Mouse (Mus musculus) CH12F3 (cell line): ENCODE measurements around the gene Sirt6.

ENCODE experiments used
- in situ Hi-C: fragments of 300-500 bp; cut with MboI; formaldehyde crosslinking; loops from 2 replicates; pipeline ENCODE4 v1.14.3; 2020; ENCODE audit warnings: low sequenced_read_pairs

Gene Sirt6

DNA sequence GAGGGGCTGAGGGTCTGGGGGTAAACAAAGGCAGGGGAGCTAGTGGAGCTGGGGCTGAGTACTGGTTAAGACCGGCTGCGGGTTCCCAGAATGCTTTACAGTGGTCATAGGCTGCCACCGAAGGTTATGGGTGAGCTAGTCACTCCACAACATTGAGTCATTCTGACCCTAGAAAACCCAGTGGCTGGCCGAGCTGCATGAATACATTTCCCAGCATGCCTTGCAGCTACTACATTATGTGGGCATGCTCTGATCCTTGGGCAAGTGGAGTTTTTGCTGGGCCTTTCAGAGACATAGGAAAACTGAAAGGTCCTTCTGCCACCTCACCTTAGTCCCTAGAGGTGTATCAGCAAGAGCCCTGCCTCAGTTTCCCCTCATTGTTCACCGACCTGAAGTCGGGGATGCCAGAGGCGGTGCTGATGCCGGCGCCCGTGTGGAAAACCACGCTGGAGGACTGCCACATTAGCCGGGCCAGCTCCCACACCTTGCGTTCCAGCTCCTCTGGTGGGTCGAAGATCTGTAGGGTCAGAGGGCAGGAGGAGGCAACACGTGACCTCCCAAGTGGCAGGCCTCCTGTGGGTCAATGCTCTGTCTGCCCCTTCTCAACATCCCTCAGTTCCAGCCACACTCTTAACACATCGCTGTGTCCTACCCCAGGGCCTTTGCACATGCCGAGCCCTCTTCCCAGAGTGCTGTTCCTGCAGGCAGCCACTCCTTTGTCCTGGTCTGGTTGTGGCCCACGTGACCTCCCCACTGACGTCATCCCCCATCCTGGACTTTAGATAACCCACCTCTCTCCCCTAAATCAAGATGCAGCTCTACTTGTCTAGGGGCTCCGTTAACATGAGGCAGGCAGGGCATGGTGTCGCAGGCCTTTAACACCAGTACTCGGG, 1.2 kb downstream of the Sirt6 start:
- in situ Hi-C loops: no loop called here

DNA sequence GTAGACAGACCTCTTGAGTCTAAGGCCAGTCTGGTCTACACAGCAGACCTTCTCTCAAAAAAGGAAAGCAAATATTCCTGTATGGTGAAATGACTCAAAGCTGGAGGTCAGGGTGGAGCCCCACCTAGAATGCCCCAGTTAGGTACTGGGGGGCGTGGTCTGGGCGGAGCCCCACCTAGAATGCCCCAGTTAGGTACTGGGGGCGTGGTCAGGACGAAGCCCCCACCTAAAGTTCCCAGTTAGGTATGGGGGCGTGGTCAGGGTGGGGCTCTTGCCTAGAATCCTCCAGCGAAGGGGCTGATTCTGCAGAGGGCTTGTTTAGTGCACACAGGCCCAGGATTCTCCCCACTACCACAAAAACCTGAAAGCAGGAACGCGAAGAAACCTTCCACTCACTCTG, 4.2 kb downstream of the Sirt6 start:
- in situ Hi-C loops: no loop called here

DNA sequence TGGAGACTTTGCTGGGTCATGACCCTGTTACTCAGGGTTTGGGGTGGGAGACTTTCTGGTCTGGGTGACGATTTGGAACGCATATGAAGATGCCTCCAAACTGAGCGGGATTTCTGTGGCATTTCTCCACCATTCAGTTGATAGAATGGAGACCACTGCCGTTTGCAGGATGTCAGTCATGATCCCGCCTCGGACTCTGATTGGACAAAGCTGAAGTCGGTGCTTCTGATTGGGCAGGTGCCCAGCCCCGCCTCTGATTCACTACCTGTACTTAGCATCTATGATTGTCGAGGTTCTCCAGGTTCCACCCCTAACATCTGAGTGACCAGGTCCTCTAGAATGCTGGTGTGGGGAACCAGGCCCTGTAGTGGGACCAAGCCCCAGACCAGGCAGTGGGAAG, 6.8 kb downstream of the Sirt6 start:
- in situ Hi-C loops: no loop called here

DNA sequence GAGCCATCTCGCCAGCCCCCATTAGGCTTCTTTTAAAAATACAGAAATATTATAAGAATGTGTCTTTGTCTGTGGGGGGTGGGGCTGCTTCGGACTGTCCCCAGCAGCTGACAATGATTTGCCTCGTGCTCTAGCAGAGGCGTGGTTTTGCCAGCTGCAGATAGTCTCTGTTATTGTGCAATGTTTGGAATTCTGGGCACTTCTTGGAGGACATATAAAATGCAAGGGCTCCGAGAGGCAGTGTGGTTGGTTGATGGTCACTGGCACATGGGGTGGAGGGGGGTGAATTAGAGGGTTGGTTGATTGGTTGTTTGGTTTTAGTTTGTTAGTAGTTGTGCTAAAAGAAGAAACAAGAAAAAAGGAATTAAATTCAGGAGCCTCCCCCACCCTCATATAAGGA, 7.6 kb downstream of the Sirt6 start:
- in situ Hi-C loops: no loop called here

DNA sequence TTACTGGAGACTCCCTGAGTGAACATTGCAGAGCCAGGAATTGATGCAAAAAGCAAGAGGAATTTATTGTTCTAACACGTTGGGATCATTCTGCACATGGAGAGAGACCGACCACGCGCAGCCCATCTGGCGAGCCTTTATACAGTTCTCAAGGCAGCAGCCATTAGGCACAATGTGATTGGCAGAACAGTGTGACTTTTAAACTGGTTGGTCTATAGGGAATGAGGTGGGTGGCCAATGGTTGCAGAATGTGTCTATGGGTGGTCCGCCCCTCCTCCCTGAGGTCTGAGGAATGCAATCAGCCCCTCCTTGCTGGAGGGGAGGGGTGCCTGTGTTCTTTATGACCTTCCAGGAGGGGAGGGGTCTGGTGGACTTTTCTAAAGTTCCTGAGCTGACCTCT, 12.1 kb downstream of the Sirt6 start:
- in situ Hi-C loops: no loop called here

DNA sequence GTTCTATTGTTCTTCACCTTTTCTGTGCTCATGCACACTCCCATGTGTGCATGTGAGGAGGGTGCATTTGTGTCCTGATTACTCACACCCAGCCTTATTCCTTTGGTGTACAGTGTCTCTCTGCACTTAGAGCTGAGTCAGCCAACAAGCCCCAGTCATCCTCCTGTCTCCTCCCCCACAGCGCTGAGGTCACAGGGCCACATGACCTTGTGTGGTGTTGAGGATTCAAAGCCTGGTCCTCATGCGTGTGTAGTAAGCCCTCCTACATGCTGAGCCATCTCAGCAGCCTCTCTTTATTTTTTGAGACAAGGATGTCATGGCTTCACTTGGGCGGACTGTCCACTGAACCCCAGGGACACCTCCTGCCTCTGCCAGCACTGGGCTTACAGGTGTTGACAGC, 14.8 kb downstream of the Sirt6 start:
- in situ Hi-C loops: no loop called here

DNA sequence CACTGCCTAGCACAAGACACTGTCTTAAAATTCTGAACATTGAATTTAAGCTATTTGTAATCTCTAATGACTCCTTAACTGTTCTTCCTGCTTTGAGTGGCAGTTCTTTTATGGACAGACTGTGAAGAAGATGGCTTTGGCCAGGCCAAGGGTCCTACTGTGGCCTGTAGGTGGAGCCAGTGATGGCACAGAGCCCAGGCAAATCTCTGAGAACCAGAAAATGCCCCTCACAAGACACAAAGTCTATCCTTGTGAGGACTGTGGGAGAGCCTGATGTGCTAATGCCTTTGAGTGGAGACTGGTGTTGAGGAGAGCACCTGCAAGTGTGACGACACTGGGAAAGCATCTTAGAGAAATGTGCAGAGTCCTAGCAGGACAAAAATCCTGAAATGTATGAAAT, 19.3 kb downstream of the Sirt6 start:
- in situ Hi-C loops: no loop called here

DNA sequence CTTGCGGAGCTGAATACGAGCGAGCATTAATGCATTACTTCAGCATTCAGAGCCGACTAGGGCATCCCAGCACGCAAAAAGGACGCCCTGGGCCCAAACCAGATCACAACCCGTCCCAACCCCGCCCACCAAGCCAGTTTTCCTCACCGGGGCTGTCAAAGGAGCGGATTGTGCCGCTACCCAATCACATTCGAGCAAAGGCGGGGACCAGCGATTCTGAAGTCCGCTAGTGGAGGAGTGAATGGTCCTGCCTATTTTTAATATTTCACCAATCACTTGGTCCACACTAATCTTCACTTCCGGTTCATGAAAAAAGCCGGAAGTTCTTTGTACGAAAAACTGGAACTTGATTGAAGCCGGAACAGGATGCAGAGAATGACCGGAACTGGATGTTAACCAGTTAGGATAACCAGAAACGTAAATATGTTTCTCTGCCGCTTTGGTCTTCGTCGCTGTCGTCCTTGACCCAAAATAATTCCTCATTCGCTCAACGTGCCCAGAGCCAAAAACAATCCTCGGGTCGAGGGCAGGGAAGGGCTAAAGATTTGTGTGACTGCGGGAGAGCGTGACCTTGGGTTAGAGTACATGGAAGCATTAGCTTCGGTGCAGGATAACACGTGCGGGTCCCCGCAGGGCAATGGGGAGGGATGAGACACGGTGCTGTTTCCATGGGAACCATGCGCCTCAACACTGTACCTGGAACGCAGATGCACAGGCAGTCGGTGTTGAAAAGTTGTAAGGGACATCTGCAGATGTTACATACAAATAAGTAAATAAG, 21.4 kb downstream of the Sirt6 start, which contains the start of gene BC025920:
TSS of gene BC025920 (plus strand) at position 297 of the 778 bp plus-strand sequence.
- in situ Hi-C loops: no loop called here

DNA sequence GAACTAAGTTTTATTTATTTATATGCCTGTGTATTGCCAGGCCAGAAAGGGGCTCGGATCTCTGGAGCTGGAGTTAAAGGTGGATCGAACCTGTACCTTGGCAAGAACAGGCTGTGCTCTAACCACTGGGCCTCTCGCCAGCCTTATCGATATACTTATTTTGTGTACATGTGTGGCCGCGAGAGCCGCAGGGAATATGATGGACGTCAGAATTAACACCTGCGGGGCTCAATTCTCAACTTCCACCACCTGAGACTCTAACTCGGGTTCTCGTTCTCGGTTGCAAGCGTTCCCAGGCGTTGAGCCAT, 22.0 kb downstream of the Sirt6 start:
- in situ Hi-C loops: no loop called here

DNA sequence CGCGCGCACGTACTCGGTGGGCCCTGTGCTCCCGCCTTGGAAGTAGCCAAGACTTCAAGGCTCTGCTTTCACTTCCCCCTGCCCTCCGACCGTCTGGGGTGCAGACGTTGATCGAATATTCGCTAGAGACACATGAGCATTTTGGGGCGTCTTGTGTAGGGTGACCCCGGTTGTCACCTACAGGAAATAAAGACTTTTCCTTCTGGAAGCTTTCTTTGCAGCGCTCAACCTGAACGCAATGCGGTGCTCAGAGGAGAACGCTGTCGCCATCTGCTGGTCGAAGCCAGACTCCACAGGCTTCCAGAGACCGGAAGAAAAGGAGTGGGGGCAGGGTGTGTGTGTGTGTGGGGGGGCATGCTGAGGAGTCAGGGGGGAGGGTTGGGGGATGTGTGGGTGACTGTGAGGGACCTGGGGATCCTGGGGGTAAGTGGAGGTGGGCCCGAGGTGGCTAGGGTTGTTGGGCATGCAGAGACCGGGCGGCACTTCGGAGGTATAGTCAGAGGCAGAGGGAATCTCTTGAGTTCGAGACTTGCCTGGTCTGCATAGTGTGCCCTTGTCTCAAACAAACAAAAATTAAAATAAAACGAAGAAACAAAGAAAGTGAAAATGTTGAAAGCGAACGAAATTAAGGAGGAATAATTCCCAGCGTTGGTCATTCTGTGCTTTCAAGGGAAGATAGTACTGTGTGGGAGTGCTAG, 22.5 kb downstream of the Sirt6 start:
- in situ Hi-C loops: no loop called here

DNA sequence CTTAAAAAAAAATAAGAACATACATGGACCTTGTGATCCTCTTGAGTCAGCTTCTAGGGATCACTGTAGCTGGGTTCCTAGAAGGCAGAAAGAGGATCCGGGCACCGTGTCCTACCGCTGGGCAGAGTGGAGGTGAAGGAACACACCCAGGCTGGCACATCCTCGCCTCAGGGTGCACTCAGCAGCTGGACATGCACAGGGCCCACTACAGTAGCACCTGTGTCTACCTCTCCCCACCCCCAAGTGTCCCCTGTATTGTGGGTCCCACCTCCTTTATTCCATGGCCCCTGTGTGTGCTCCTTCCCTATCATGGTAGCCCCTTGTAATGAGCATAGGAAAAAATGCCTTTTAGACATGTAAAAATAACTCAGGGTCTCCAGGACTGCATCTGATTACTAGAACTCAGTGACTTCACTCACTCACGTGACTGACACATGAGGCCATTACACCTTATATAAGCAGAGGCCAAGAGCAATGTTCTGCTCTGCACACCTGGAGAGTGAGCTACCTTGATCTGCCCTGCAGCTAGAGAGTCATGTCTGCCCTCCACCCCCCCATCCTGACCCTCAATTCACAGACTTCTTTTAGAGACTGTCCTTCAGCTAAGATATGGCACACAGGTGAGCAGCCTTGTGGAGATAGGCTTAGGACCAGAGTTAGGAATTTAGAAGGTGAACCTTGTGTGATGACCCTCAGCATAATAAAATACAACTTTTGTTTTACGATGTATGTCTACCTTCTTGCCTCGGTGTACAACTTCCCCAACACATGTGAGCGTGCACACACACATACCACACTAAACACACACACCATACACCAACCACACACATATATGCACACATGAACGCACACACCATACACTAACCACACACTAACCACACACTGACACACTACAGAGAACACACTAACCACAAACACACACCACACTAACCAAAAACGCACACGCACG, 23.3 kb downstream of the Sirt6 start:
- in situ Hi-C loops: no loop called here

DNA sequence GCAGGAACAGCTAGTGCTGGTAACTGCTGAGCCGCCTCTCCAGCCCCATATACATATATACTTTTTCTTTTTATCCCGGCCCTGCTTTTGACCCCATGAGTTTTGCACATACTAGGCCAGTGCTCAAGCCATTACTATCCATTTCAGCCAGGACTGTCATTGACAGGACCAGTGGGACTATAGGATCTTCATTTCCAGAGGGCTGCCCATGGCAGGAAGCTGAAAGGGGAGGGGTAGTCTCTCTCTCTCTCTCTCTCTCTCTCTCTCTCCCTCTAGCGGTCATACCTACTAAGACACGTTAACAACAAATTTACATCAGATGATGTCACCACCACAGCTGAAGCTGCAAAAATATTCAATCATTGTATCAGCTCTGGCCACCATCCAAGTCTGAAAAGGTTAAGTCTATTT, 24.9 kb downstream of the Sirt6 start:
- in situ Hi-C loops: no loop called here

DNA sequence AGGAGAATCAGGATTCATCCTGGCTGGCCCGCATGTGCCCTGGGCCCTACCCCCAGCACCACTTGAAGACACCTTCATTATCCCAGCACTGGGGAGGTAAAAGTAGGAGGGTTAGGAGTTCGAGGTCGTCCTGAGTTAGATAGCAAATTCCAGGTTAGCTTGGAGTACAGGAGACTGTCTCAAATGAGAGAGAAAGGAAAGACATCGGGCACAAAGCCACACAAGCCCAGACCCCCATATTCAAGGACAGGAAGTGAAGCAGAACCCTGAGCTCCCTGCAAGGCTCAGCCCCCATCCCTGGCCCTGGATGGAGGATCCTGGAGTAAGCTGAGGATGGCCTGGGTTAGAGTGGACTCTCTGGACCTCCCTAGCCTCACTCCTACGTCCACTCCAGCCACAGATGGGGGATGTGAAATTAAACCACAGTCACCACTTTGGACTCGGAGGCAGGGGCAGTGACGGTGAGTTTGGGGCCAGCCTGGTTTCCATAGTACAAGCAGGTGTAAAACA, 26.1 kb downstream of the Sirt6 start:
- in situ Hi-C loops: no loop called here

DNA sequence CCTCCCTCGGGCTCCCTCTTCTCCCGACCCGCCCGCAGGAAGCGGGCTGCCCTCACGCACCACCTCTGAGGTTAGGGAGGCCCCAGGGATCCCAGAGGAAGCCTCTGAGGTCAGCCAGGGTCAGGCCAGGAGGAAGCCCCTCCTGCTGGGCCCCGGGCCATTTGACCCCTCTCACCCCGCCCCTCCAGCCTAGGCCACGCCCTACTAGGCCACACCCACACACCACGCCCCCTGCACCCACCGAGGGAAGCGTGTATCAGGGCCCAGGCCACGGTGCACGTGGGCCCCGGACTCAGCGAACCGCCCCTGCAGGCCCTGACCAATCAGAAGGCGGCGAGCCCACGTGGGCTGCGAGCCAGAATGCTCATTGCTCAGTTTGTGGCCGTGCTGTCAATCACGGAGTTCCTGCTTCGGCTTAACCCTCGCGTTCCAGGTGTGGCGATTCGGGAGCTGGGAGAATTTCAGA, 26.8 kb downstream of the Sirt6 start, which contains the start of gene Tle6:
TSS of gene Tle6 (minus strand) at position 336 of the 466 bp plus-strand sequence.
- in situ Hi-C loops: no loop called here

DNA sequence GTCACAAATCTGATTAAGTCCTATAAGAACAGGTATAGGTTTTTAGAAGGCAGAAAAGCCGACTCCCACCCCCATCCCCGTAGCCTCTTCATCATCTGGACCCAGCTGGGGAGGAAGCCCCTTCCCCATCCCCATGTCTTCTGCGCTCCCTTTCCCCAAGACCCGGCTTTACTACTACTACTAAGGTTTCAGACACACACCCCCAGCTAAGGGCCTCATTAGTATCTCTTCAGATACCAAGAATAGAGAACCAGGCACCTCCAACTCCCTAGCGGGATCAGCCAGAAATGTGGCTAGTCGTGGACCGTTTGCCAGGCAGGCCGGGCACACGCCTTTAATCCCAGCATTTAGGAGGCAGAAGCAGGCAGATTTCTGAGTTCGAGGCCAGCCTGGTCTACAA, 27.5 kb downstream of the Sirt6 start:
- in situ Hi-C loops: no loop called here

DNA sequence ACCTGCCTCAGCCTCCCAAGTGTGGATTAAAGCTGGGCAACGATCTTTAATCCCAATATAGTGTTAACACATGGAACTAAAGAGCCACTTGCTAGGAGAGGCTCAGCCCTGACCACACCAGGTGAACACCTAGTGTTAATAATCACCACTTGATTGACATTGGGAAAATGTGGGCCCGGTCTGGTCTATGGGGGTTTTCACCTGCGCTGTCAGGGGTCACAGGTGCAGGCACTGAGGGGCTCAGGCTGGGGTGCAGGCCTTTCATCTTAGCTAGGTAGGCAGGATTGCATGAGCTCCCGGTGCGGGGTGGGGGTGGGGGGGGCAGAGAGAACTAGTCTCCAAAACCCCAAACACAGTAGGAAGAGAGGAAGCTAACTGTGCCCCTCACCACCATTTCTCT, 28.0 kb downstream of the Sirt6 start:
- in situ Hi-C loops: no loop called here

DNA sequence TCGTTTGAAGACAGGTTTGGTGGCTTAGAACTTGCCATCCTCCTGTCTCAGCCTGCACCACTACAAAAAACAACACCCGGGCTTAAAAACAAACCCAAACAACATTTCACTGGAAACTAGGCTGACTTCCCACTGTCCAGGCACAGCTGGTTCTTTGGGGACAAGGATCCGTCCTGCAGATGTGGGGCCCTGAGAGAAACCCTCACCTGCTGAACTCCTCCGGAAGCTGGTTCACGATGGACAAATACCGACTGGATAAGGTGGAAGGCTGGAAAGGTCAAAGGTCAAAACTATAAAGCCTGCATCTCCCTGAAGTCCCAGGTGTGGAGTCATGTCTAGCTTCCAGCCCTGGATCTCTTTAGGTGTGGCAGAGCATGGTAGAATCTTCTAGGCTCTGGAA, 28.7 kb downstream of the Sirt6 start:
- in situ Hi-C loops: no loop called here

DNA sequence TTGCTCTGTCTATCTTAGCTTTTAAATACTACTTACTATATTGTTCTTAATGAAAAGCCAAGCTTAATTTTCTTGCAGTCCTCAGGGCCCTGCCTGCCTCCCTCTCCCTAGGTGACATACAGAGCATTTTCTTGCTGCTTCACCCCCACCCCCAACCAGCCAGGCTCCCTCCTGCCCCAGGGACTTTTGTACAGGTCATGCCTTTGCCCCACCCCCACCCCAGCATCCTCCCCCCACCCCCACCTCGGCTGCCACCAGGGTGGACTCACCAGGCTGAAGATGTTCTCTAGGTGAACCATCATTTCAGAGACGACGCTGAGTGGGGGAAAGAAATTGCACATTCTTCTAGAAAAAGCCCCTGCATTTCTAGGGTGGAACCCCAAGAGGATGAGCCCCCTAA, 29.3 kb downstream of the Sirt6 start:
- in situ Hi-C loops: no loop called here

DNA sequence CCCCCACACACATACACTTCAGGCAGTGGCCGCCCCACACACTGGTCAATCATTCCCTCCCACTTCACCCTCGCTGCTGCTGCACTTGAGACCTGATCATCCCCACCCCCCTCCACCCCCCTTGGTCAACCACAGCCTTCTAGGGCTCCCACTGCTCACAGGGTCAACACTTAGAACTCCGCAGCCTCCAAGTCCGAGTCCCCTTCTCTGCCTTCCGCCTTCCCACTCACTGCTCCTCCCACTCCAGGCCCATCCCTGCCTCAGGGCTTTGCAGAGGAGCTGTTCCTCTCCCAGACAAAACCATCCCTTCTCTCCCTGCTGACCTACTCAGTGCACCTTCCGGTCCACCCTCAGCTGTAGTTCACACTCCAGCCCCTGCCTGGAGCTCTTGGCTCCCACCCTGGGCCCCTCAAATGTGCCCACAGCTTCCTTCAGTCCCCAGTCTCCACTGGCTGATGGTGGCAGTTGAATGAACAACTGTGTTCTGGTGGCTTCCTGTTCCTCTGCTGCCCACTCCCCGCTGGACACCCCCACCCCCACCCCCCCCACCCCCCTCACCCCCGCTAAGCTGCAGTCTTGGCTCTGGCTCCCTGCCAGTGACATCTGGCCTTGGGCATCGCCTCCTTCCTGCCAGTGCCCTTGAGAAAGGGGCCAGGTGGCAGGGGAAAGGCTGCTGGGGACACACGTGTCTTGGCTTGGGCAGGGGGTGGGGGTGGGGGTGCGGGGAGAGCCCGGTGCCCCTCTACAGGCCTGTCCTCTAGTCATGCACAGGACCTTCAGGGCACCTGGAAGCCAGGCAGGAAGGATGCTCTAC, 30.3 kb downstream of the Sirt6 start:
- in situ Hi-C loops: no loop called here
